Comparison of ENCODE assay signal across 20 mouse cellular contexts in the genomic region with DNA sequence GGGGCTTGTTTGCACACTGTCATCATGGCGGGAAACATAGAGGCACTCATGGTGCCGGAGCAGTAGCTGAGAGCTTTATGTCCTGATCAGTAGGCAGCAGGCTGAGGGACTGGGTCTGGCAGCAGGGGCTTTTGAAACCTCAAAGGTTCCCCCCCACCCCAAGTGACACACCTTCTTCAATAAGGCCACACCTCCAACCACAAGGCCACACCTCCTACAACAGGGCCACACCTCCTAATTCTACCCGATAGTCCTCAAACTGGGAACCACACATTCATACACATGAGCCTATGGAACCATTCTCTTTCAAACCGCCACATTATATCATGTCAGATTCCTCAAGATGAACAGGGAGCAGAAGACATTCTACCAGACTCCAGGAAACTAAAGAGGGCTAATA. TPM values are rescaled to one million over a fixed set of nuclear protein-coding genes. Genes with fewer than 3 reads are reported as not detected.
A peak's percentile ranks its signal among the peaks of the same experiment; 100 is the strongest.
DNase-seq lines count a peak whose midpoint lies in the region; ATAC-seq and TF ChIP-seq lines count a peak whose summit lies in the region.
"Had no signal": no experiment of that assay in that cellular context is flagged by ENCODE, and none has a peak within 500 bp of the region (broad histone marks: within the 10 kb centered on the region; RNA-seq: fewer than 3 reads in every experiment).

No protein-coding gene starts in this region.

- peak; percentile 10 for DNase-seq in liver, adult 2 months (ENCODE audit: extremely low read depth, low read depth, low spot score)
- DNase-seq in ES-CJ7 (ENCODE audit: low read depth, low spot score): peak; percentile 67
- DNase-seq in R1 (ENCODE audit: low read depth, low spot score): peak; percentile 82
- peak; percentile 24 for DNase-seq in retina, postnatal 1 day
- DNase-seq in heart, adult 11 months: no peak
- DNase-seq in MN1 (ENCODE audit: low spot score): no peak
- DNase-seq: adrenal gland, postnatal 10 days; cerebellum, adult 18-20 months; cerebellum, adult 9-11 months; cerebellum, postnatal 36 days; gastrocnemius, postnatal 14 days had no signal

- no peaks in the 10 kb centered on the region for H3K9me3 ChIP-seq in liver, embryonic 12.5 days (replicated peaks)
- H3K9me3 ChIP-seq in kidney, embryonic 14.5 days (ENCODE audit: control insufficient read depth, low read length): no peaks in the 10 kb centered on the region
- H3K9me3 ChIP-seq: embryonic facial prominence, embryonic 13.5 days; forebrain, embryonic 12.5 days; heart, embryonic 12.5 days; hindbrain, embryonic 10.5 days had no signal

- H3K9ac ChIP-seq in liver, adult 2 months (ENCODE audit: low read depth, low read length): no peak overlapping the region
- no peak overlapping the region for H3K9ac ChIP-seq in liver, embryonic 12.5 days
- no peak overlapping the region for H3K9ac ChIP-seq in kidney, embryonic 14.5 days (ENCODE audit: low read depth, low read length)
- H3K9ac ChIP-seq: embryonic facial prominence, embryonic 13.5 days; forebrain, embryonic 12.5 days; heart, embryonic 12.5 days; hindbrain, embryonic 14.5 days had no signal

- WGBS in liver, adult 2 months: 65% methylated on average over 4 of the region's 4 CpGs
- WGBS in liver, embryonic 12.5 days (ENCODE audit: insufficient replicate concordance): 59% methylated on average over 4 of the region's 4 CpGs
- 79% methylated on average over 4 of the region's 4 CpGs for WGBS in kidney, embryonic 14.5 days

- ATAC-seq in liver, embryonic 12.5 days: no peak
- ATAC-seq in kidney, embryonic 14.5 days (ENCODE audit: low FRiP score, low TSS enrichment): no peak
- ATAC-seq: forebrain, embryonic 16.5 days had no signal

- no peak overlapping the region for H3K4me3 ChIP-seq in liver, adult 2 months (ENCODE audit: insufficient read depth, low read depth, low read length)
- no peak overlapping the region for H3K4me3 ChIP-seq in liver, embryonic 12.5 days
- H3K4me3 ChIP-seq in kidney, embryonic 14.5 days (ENCODE audit: low read length): no peak overlapping the region
- H3K4me3 ChIP-seq: embryonic facial prominence, embryonic 13.5 days; forebrain, embryonic 12.5 days; heart, embryonic 12.5 days; hindbrain, embryonic 10.5 days had no signal

- no peak overlapping the region for H3K27ac ChIP-seq in liver, adult 2 months (replicated peaks; ENCODE audit: insufficient read depth, low read depth, low read length)
- no peak overlapping the region for H3K27ac ChIP-seq in liver, embryonic 12.5 days
- H3K27ac ChIP-seq in kidney, embryonic 14.5 days (ENCODE audit: low read depth, low read length): no peak overlapping the region
- H3K27ac ChIP-seq: embryonic facial prominence, embryonic 13.5 days; forebrain, embryonic 12.5 days; hindbrain, embryonic 10.5 days; hindbrain, embryonic 14.5 days had no signal

- no peaks in the 10 kb centered on the region for H3K79me2 ChIP-seq in liver, adult 2 months (ENCODE audit: control insufficient read depth, insufficient read depth, low read length)

- no peak for TF ChIP-seq POLR2A in liver, adult 2 months (IDR thresholded peaks at IDR 0.05; ENCODE audit: extremely low read depth, insufficient read depth, low read length)

- no peaks in the 10 kb centered on the region for H3K4me1 ChIP-seq in liver, adult 2 months (ENCODE audit: control insufficient read depth, insufficient read depth, low read length)
- peaks cover 16% of the 10 kb centered on the region; the same call in 1 of the 2 replicates for H3K4me1 ChIP-seq in liver, embryonic 12.5 days
- H3K4me1 ChIP-seq in kidney, embryonic 14.5 days (ENCODE audit: control insufficient read depth, insufficient read depth, low read length): no peaks in the 10 kb centered on the region

- no peak overlapping the region for H3K4me2 ChIP-seq in liver, embryonic 12.5 days
- H3K4me2 ChIP-seq in kidney, embryonic 14.5 days (replicated peaks; ENCODE audit: low read depth, low read length): no peak overlapping the region
- H3K4me2 ChIP-seq: embryonic facial prominence, embryonic 13.5 days; forebrain, embryonic 12.5 days; heart, embryonic 12.5 days; hindbrain, embryonic 14.5 days had no signal

- no peak for TF ChIP-seq CTCF in liver, adult 2 months (IDR thresholded peaks at IDR 0.05; ENCODE audit: low read depth, low read length)

- H3K27me3 ChIP-seq in liver, adult 2 months (ENCODE audit: control insufficient read depth, insufficient read depth, low read length): no peaks in the 10 kb centered on the region
- peaks cover 27% of the 10 kb centered on the region for H3K27me3 ChIP-seq in liver, embryonic 12.5 days (replicated peaks)
- H3K27me3 ChIP-seq in kidney, embryonic 14.5 days (ENCODE audit: control insufficient read depth, insufficient read depth, low read length): 0 out of 2 replicates have a peak, but pooled peaks cover 4% of the 10 kb centered on the region

- no peaks in the 10 kb centered on the region for H3K36me3 ChIP-seq in liver, adult 2 months (ENCODE audit: control insufficient read depth, insufficient read depth, low read length)
- no peaks in the 10 kb centered on the region for H3K36me3 ChIP-seq in liver, embryonic 12.5 days
- H3K36me3 ChIP-seq in kidney, embryonic 14.5 days (ENCODE audit: control insufficient read depth, insufficient read depth, low read length): no peaks in the 10 kb centered on the region
- H3K36me3 ChIP-seq: embryonic facial prominence, embryonic 13.5 days; forebrain, embryonic 12.5 days; G1E; heart, embryonic 12.5 days; hindbrain, embryonic 10.5 days had no signal

RNA-seq across cellular contexts. Expression of a gene that starts 4.2 kb away (rescaled TPM):
- total RNA-seq in liver, adult 2 months (2014; rRNA removed): 0.65 and 0.81 TPM in 2 replicates
- 0.21 TPM in 1 of 2 replicates, not detected in the other for polyA plus RNA-seq in liver, adult 2 months (2012; rRNA removed)
- polyA plus RNA-seq in liver, embryonic 12.5 days (2016; fragmentation: Nextera tagmentation; extraction: Ambion mirVana): 2.7 and 2.8 TPM in 2 replicates
- polyA plus RNA-seq in kidney, embryonic 14.5 days (2014; fragmentation: Nextera tagmentation; extraction: Ambion mirVana): 10.2 and 16.3 TPM in 2 replicates
- polyA plus RNA-seq: G1E had no signal

Comparison
In these comparisons a context has a peak if more than half of its experiments do, and no peak if none do; other contexts are left out.
1. DNase-seq: peak in liver, adult 2 months (single experiment), ES-CJ7 (single experiment), R1 (single experiment) and retina, postnatal 1 day (single experiment); none in heart, adult 11 months (single experiment) and MN1 (single experiment).